Mouse (Mus musculus) embryonic facial prominence, embryonic 15.5 days (tissue): ENCODE measurements around the gene Arhgef9. TPM values are rescaled to one million over a fixed set of nuclear protein-coding genes. Genes with fewer than 3 reads are reported as not detected.

Source experiments
- ATAC-seq: fragments of 200-750 bp; cut with Nextera tagmentation; 2 replicates; pipeline ENCODE4 v1.8.0; 2017; ENCODE audit warnings: low read depth, moderate TSS enrichment; ENCODE audit not compliant: insufficient number of reproducible peaks, low FRiP score, low TSS enrichment
- H3K27ac ChIP-seq: fragments of 300-500 bp; sonication (generic); replicated peaks from 2 replicates; pipeline ENCODE4 v1.5.1; 2015; ENCODE audit warnings: mild to moderate bottlenecking, inconsistent platforms
- H3K27me3 ChIP-seq: fragments of 300-500 bp; sonication (generic); 2 replicates; pipeline ENCODE4 v1.6.1; 2015; ENCODE audit warnings: inconsistent platforms
- H3K36me3 ChIP-seq: fragments of 300-500 bp; sonication (generic); 2 replicates; pipeline ENCODE4 v1.6.1; 2015; ENCODE audit warnings: mild to moderate bottlenecking, inconsistent platforms
- H3K4me1 ChIP-seq: fragments of 300-500 bp; sonication (generic); 2 replicates; pipeline ENCODE4 v1.6.1; 2015; ENCODE audit warnings: inconsistent platforms
- H3K4me2 ChIP-seq: fragments of 300-500 bp; sonication (generic); replicated peaks from 2 replicates; pipeline ENCODE4 v1.6.1; 2015; ENCODE audit warnings: mild to moderate bottlenecking, inconsistent platforms
- H3K4me3 ChIP-seq: fragments of 300-500 bp; sonication (generic); replicated peaks from 2 replicates; pipeline ENCODE4 v1.5.1; 2015; ENCODE audit warnings: mild to moderate bottlenecking, inconsistent platforms
- H3K9ac ChIP-seq: fragments of 300-500 bp; sonication (generic); 2 replicates; pipeline ENCODE4 v1.6.1; 2015; ENCODE audit warnings: inconsistent platforms
- H3K9me3 ChIP-seq: fragments of 300-500 bp; sonication (generic); replicated peaks from 2 replicates; pipeline ENCODE4 v1.6.1; 2016; ENCODE audit warnings: inconsistent platforms
- WGBS: fragments of 180-500 bp; shearing (Covaris S2); methylation state at CpG from one replicate; pipeline ENCODE4 v1.1.7; 2015; 5-methylcytosine and 5-hydroxymethylcytosine counted together
- polyA plus RNA-seq: library from polyadenylated mRNA; unstranded; fragments of >200 nt; fragmentation: Nextera tagmentation; extraction: Ambion mirVana; gene quantifications from 2 replicates; pipeline ENCODE4 v1.2.1, GENCODE M21; 2015

The Arhgef9 gene
- 16.3 and 16.5 TPM in 2 replicates for polyA plus RNA-seq

DNA sequence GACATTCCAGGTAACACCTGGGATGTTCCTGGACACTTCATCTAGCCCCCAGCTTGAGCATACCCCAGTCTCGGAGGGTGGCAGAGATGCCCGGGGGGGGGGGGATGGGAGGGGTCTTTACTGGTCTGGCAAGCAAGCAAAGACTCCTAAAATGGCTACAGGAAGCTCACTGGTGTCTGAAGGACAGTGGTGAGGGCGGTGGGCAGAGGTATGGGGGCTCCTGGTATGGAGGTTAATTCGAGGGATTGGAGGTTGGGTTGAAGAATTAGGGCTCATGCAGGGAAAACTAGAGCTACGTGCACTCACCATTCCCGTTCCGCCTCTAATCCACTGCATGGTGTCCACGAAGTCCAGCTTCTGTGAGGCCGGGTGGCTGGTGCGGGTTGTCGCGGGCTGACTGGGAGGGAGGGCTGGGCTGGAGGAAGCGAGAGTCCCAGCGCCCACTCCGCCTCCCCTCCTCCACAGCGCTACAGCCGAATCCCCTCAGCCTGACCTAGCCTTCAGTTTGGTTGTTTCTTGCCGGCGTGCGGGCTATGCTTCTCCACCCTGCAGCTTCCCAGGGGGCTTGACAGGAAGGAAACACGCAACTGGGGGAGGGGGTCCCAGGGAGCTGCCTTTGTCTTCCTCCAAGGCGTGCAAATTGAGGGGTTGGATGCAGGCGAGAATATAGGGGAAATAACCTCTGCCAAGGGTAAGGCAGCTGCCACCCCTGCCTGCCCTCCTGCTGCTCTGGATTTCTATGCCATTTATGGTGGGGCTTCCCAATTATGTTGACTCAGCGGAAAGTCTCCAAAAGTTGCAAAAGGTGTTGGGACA lies at the start of gene Arhgef9:
Arhgef9 (minus strand) TSS at position 753 of the 816 bp plus-strand sequence.
- H3K9ac ChIP-seq: no peak within 1 kb of the TSS
- peak; percentile 57; the same call in 1 of the 2 replicates for ATAC-seq
- no peaks in the 10 kb centered on the region for H3K9me3 ChIP-seq
- 0 out of 2 replicates have a peak within 1 kb of the TSS, but pooled peaks have one; percentile 4 for H3K27ac ChIP-seq
- no peaks in the 10 kb centered on the region for H3K27me3 ChIP-seq
- WGBS: 16% methylated on average over 20 of the region's 24 CpGs
- H3K4me2 ChIP-seq: peak within 1 kb of the TSS; percentile 51
- no peaks in the 10 kb centered on the region for H3K4me1 ChIP-seq
- H3K4me3 ChIP-seq: peak within 1 kb of the TSS; percentile 45
- no peaks in the 10 kb centered on the region for H3K36me3 ChIP-seq

DNA sequence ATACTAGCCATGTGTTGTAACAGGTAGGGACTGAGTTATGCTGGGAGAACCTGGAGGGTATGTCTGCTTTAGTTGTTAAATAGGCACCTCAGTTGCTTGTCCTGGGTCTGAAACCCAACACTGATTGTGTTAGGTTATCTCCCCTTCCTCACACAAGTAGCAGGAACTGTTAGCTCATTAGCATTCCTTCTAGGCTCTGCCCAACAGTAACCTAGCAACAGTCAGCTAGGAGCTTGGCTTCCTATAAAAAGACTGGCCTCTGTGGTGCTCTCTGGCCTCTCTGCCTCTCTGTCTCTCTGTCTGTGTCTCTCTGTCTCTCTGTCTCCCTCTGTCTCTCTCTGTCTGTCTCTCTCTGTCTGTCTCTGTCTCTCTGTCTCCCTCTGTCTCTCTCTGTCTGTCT lies 42.2 kb upstream of the Arhgef9 start:
- Histone ChIP-seq H3K4me1 (no peaks in the 10 kb centered on the region), H3K9ac (no peak overlapping the region), H3K4me3 (no peak overlapping the region), H3K27me3 (no peaks in the 10 kb centered on the region), H3K4me2 (no peak overlapping the region), H3K9me3 (no peaks in the 10 kb centered on the region), H3K27ac (no peak overlapping the region), H3K36me3 (no peaks in the 10 kb centered on the region)
- ATAC-seq: no peak

DNA sequence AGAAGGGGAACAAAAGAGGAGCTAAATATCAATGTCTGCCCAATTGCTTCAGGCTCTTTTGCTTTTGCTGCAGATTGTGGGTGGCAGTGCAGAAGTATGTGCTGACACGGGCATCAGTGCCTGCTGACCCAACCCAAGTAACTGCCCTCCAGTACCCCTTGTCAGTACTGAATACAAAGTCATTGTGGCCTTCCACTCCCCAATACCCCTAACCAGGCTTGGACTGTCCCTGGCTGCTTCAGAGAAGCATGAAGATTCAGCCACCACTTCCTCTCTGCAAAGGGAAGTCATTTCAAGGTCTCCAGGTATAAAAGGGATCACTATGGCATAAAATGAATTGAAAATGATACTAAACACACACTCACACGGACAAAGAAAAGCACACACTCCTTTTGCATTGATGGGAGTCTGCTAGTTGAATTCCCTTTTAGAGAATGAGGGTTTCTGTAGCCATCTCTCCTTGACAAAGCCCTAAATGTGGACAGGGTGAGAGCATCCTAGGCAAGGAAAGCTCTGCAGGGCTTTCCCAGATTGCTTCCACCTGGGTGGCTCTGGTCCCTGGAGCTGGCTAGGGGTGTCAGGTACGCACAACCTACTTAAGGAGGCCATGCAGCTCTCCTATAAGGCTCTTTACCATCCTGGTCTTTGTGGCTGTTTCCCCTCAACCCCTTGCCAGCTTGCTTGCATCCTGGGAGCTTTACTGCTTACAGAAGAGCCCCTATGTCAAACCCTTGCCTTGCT lies 1.1 kb downstream of the Arhgef9 start:
- H3K4me2 ChIP-seq: peak overlapping the region; percentile 51
- ATAC-seq: no peak
- H3K36me3 ChIP-seq: no peaks in the 10 kb centered on the region
- 30% methylated on average over 3 of the region's 3 CpGs for WGBS
- no peaks in the 10 kb centered on the region for H3K27me3 ChIP-seq
- no peak overlapping the region for H3K27ac ChIP-seq
- H3K9ac ChIP-seq: no peak overlapping the region
- peak overlapping the region; percentile 45 for H3K4me3 ChIP-seq
- no peaks in the 10 kb centered on the region for H3K9me3 ChIP-seq
- H3K4me1 ChIP-seq: no peaks in the 10 kb centered on the region

DNA sequence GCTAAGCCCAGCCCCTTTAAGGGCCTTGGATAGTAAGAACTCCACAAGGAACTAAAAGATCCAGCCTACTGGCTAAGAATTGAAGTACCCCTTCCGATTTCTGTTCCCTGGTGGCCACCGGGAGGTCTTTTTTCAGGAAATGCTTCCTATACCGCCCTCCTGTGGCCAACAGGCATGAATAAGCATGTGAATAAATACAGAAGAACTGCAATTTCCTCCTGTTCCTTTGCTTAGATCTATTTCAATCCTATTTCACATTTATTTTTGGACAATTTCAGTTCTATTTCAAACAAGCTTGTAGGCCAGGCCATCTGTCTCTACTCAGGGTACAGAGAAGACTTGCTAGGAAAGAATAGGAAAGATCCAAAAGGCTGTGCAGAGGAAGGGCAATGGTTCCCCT lies 20.7 kb downstream of the Arhgef9 start:
- Histone ChIP-seq H3K27ac (no peak overlapping the region), H3K9ac (no peak overlapping the region), H3K4me1 (no peaks in the 10 kb centered on the region), H3K4me3 (no peak overlapping the region), H3K27me3 (peaks cover 3% of the 10 kb centered on the region; the same call in 1 of the 2 replicates), H3K4me2 (no peak overlapping the region), H3K9me3 (no peaks in the 10 kb centered on the region), H3K36me3 (no peaks in the 10 kb centered on the region)
- ATAC-seq: no peak
- WGBS: 18% methylated on average over 3 of the region's 3 CpGs

DNA sequence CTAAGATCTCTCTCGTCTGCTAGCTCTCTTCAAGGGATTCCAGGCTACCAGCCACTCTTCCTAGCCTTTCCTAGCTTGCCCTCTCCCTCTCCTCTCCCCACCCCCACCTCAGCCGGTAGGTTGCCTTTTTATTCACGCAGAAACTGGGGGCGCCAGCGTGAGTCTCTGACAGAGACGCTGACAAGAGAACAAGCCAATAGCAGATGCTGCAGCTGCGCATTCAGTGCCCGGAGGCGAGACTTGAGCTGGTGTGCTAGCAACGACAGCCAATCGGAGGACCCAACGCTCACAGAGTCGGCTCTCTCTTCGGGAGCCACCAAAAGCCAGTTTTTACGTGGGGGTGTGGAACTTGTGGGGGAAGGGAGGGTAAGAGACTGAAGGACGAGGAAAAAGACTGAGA lies 30.3 kb downstream of the Arhgef9 start:
- Histone ChIP-seq H3K4me1 (no peaks in the 10 kb centered on the region), H3K9me3 (no peaks in the 10 kb centered on the region), H3K4me3 (peak overlapping the region; percentile 50), H3K9ac (peak overlapping the region; percentile 33), H3K4me2 (peak overlapping the region; percentile 49), H3K27me3 (no peaks in the 10 kb centered on the region), H3K36me3 (no peaks in the 10 kb centered on the region), H3K27ac (peak overlapping the region; percentile 83)
- peak; percentile 99 for ATAC-seq
- 14% methylated on average over 16 of the region's 16 CpGs for WGBS

DNA sequence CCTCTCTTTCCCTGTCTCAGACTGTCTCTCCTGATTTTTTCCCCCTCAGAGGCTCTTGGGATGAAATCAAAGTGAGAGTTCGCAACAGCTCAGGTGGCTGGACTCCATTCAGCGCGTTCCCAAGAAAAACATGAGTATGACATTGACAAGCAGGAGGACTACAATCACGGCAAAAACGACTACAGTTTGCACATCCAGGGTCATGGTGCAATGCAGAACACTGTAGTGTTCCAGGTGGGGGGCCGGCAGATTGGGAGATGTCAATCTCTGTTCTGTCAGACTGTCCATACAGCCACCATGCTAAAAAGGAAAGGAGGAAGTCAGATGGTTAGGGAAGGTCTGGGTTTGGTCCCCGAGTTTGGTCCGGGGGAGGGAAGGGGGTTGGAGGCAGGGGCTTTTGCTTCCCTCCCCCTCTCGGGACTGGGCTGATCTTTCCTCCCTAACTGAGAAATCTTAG lies 31.0 kb downstream of the Arhgef9 start:
- WGBS: 26% methylated on average over 9 of the region's 9 CpGs
- Histone ChIP-seq H3K4me1 (no peaks in the 10 kb centered on the region), H3K9me3 (no peaks in the 10 kb centered on the region), H3K36me3 (no peaks in the 10 kb centered on the region), H3K27me3 (no peaks in the 10 kb centered on the region), H3K27ac (peak overlapping the region; percentile 83), H3K4me2 (peak overlapping the region; percentile 49), H3K4me3 (peak overlapping the region; percentile 50), H3K9ac (peak overlapping the region; percentile 33)
- ATAC-seq: peak; percentile 30; the same call in 1 of the 2 replicates

DNA sequence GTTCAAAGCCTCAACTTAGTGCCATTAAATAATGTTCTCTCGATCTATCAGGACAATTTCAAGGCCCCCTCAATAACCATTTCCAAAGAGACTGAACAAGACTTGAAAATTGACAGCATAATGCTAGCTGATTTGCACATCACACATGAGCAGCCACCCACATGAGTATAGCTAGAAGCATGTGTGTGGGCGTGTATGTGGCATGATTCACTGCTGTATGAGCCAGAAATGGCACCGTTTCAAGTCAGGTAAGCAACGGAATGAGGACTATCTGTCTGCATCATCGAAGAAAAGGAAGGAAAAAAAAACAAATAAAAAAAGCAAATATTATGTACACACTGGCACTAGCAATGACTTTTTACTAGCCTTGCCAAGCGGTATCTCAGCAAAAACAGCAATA lies 32.5 kb downstream of the Arhgef9 start:
- H3K27ac ChIP-seq: no peak overlapping the region
- H3K4me3 ChIP-seq: no peak overlapping the region
- H3K36me3 ChIP-seq: no peaks in the 10 kb centered on the region
- H3K4me1 ChIP-seq: no peaks in the 10 kb centered on the region
- WGBS: 62% methylated on average over 6 of the region's 6 CpGs
- no peak overlapping the region for H3K4me2 ChIP-seq
- no peaks in the 10 kb centered on the region for H3K27me3 ChIP-seq
- no peak for ATAC-seq
- no peaks in the 10 kb centered on the region for H3K9me3 ChIP-seq
- no peak overlapping the region for H3K9ac ChIP-seq

DNA sequence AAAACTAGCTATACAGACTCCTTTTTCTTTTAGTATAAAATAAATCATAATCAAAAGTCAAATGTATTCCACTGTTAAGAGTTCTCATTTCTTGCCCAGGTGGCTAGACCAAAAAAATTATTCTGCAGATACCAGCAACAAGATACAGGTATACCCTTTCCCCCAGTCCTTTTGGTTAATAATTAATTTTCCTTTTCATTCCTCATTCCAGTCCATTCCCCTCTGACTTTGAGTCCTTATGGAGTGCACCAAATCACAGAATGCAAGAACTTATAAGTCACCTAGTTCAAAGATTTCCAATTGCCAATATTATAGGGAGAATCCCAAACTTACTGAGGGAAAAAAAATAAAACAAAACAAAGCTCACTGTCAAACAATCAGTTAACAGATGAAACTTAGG lies 33.2 kb downstream of the Arhgef9 start:
- H3K4me1 ChIP-seq: no peaks in the 10 kb centered on the region
- H3K4me2 ChIP-seq: no peak overlapping the region
- no peak overlapping the region for H3K4me3 ChIP-seq
- no peaks in the 10 kb centered on the region for H3K27me3 ChIP-seq
- no peaks in the 10 kb centered on the region for H3K9me3 ChIP-seq
- H3K9ac ChIP-seq: no peak overlapping the region
- no peak for ATAC-seq
- no peaks in the 10 kb centered on the region for H3K36me3 ChIP-seq
- no peak overlapping the region for H3K27ac ChIP-seq

DNA sequence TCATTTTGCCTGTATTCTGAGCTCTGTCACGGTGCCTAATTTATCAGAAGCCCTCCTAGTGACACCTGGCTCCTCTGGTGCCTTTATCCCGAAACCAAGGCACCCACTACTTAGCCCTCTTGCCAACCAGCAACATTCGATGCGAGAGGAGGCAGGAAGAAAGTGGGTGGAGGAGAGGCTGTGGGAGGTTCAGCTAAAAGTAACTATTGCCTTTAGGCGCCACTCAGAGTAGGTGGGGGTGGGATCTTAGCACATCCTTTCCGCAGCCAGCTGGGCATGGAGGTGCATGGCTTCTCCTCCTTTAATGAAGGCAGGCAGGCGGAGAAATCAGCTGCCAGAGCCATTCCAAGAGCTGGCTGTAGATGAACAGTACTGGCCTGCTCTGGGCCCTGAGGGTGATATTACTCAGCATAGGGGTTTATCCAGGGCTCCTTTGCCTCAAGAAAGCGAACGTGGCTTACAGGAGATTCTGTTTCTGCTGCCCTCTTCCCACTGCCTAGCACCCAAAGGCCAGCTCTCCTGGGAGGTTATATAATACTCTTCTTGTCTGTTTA lies 39.7 kb downstream of the Arhgef9 start:
- no peaks in the 10 kb centered on the region for H3K36me3 ChIP-seq
- H3K4me1 ChIP-seq: no peaks in the 10 kb centered on the region
- H3K4me3 ChIP-seq: no peak overlapping the region
- H3K27me3 ChIP-seq: peaks cover 4% of the 10 kb centered on the region; the same call in 1 of the 2 replicates
- H3K9me3 ChIP-seq: no peaks in the 10 kb centered on the region
- no peak overlapping the region for H3K9ac ChIP-seq
- H3K4me2 ChIP-seq: no peak overlapping the region
- 32% methylated on average over 9 of the region's 9 CpGs for WGBS
- ATAC-seq: no peak
- no peak overlapping the region for H3K27ac ChIP-seq

DNA sequence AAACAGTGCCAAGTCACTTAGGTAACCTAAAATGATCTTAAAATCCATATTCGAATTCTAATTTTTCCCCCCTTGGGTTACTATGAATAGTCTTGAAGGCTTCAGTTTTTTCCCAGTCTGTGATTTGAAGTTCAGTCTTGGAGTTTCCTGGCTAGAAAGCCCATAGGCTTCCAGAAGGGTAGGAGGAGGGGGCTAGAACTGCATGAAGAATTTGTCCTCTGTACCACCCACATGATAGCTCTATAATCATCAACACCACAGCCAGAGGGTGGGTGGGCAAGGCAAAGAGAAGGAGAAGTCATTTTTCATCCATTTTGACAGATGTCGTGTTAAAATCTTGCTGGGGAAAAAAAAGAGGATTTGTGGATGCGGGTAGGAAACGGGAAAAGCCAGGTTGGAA lies 58.0 kb downstream of the Arhgef9 start:
- Histone ChIP-seq H3K4me3 (no peak overlapping the region), H3K4me1 (no peaks in the 10 kb centered on the region), H3K27ac (no peak overlapping the region), H3K27me3 (peaks cover 3% of the 10 kb centered on the region; the same call in 1 of the 2 replicates), H3K9ac (no peak overlapping the region), H3K36me3 (no peaks in the 10 kb centered on the region), H3K9me3 (no peaks in the 10 kb centered on the region), H3K4me2 (no peak overlapping the region)
- ATAC-seq: no peak
- WGBS: 76% methylated on average over 4 of the region's 4 CpGs

DNA sequence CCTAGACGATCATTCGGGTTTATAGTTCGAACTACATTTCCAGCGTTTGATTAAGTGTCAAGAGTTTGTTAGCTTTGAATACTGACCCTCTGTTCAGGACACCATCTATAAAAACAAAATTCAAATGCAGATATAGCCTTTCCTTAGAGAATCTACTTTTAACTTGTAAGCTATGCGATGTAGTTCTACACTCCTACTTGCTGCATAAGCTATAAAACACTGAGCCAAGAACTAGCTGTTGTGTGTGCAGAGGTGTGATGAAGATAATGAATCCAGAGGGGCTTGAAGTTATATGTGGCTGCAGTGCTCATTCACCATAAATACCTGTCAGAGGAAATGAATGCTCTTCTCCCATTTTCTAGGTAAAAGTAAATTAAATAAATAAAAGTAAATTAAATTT lies 63.2 kb downstream of the Arhgef9 start:
- no peak for ATAC-seq
- H3K27ac ChIP-seq: no peak overlapping the region
- no peaks in the 10 kb centered on the region for H3K27me3 ChIP-seq
- WGBS: 88% methylated on average over 5 of the region's 5 CpGs
- H3K36me3 ChIP-seq: no peaks in the 10 kb centered on the region
- H3K9me3 ChIP-seq: no peaks in the 10 kb centered on the region
- no peak overlapping the region for H3K4me3 ChIP-seq
- no peak overlapping the region for H3K9ac ChIP-seq
- no peak overlapping the region for H3K4me2 ChIP-seq
- no peaks in the 10 kb centered on the region for H3K4me1 ChIP-seq
